Comparison of ENCODE assay signal across 18 mouse cellular contexts in the genomic region with DNA sequence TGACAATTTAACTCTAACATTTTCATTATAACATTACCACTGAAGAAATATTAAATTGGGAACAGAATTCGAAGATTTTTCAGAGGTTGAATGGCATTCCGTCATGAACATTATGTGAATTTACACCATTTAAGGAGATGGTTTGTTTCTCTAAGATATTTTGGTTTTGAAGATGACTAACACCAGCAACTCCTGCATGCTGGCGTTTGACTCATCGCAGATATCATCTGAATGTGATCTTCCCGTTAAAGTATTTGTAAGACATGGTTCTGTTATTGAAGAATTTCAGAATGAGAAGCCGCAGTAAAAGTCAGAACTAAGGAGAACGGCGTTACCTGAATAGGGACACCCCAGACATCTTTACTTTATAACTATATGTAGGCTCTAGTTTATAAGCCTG. TPM values are rescaled to one million over a fixed set of nuclear protein-coding genes. Genes with fewer than 3 reads are reported as not detected.
"Had no signal": no experiment of that assay in that cellular context is flagged by ENCODE, and none has a peak within 500 bp of the region (broad histone marks: within the 10 kb centered on the region; RNA-seq: fewer than 3 reads in every experiment).

No protein-coding gene starts in this region.

- DNase-seq: lung, adult 18-20 months; lung, embryonic 14.5 days; lung, postnatal 10 days; lung, postnatal 4 days; midbrain, embryonic 14.5 days; right cerebral cortex, postnatal 14 days; thymus, adult 2 months; thymus, postnatal 25 days; thymus, postnatal 4 days had no signal

- H3K4me3 ChIP-seq: midbrain, embryonic 10.5 days; midbrain, embryonic 12.5 days; neural tube, embryonic 12.5 days; stomach, embryonic 15.5 days had no signal

- H3K36me3 ChIP-seq: midbrain, embryonic 10.5 days; midbrain, embryonic 12.5 days; neural tube, embryonic 12.5 days; stomach, embryonic 15.5 days had no signal

- H3K4me2 ChIP-seq: lung, embryonic 14.5 days; midbrain, embryonic 12.5 days; neural tube, embryonic 12.5 days; stomach, embryonic 15.5 days had no signal

- H3K27me3 ChIP-seq: neural tube, embryonic 12.5 days; stomach, embryonic 15.5 days had no signal

- H3K27ac ChIP-seq: midbrain, embryonic 10.5 days; midbrain, embryonic 12.5 days; neural tube, embryonic 12.5 days; stomach, embryonic 15.5 days; stomach, postnatal 0 days had no signal

- H3K9me3 ChIP-seq: midbrain, embryonic 10.5 days; midbrain, embryonic 12.5 days; neural tube, embryonic 12.5 days; stomach, embryonic 15.5 days had no signal

- ATAC-seq: midbrain, embryonic 16.5 days had no signal

- H3K9ac ChIP-seq: lung, embryonic 14.5 days; midbrain, embryonic 12.5 days; neural tube, embryonic 12.5 days; stomach, embryonic 15.5 days had no signal

- H3K4me1 ChIP-seq: midbrain, embryonic 10.5 days; midbrain, embryonic 12.5 days; neural tube, embryonic 12.5 days; stomach, embryonic 15.5 days had no signal

RNA-seq across cellular contexts. Expression of gene Sox30, which starts 5.6 kb away (rescaled TPM):
- total RNA-seq: megakaryocyte, adult 5-6 weeks; megakaryocyte-erythroid progenitor cell, adult 5-6 weeks; neutrophil, adult 5-6 weeks had no signal
